Mouse (Mus musculus): Measurements from ENCODE around the gene Snhg11. TPM values are rescaled to one million over a fixed set of nuclear protein-coding genes. Genes with fewer than 3 reads are reported as not detected.

Snhg11 gene
- polyA plus RNA-seq, 1 experiment from 2014 or later, result 2.6 TPM

- Histone ChIP-seq H3K9me3 (replicated peaks; ENCODE audit: control insufficient read depth, low read length) (no peaks in the 10 kb centered on the region), H3K4me2 (ENCODE audit: low read depth, low read length) (no peak overlapping the region), H3K36me3 (ENCODE audit: control insufficient read depth, insufficient read depth) (no peaks in the 10 kb centered on the region), H3K27ac (ENCODE audit: low read length) (no peak overlapping the region), H3K4me1 (ENCODE audit: control insufficient read depth, low read depth, low read length) (no peaks in the 10 kb centered on the region), H3K4me3 (ENCODE audit: low read depth, low read length) (no peak overlapping the region), H3K27me3 (ENCODE audit: control insufficient read depth, insufficient read depth, low read depth, low read length) (no peaks in the 10 kb centered on the region), H3K9ac (ENCODE audit: low read depth, low read length) (no peak overlapping the region)
- no peak for ATAC-seq (ENCODE audit: low read depth)
- WGBS (ENCODE audit: insufficient replicate concordance), result 34% methylated on average over 5 of the region's 5 CpGs
These were observed 7.8 kb upstream of the Snhg11 start for GRCm38 (mm10) chr2:158367654-158368053.

GRCm38 (mm10) chr2:158368313-158368712 is 7.1 kb upstream of the Snhg11 start:
- 80% methylated on average over 8 of the region's 8 CpGs for WGBS (ENCODE audit: insufficient replicate concordance)

GRCm38 (mm10) chr2:158369474-158370172 is 5.8 kb upstream of the Snhg11 start:
- WGBS (ENCODE audit: insufficient replicate concordance), result 56% methylated on average over 3 of the region's 3 CpGs
- H3K27me3 ChIP-seq (ENCODE audit: control insufficient read depth, insufficient read depth, low read depth, low read length), result peaks cover 6% of the 10 kb centered on the region; the same call in 1 of the 2 replicates
- H3K9me3 ChIP-seq (replicated peaks; ENCODE audit: control insufficient read depth, low read length), result no peaks in the 10 kb centered on the region
- no peak overlapping the region for H3K4me3 ChIP-seq (ENCODE audit: low read depth, low read length)
- no peak overlapping the region for H3K27ac ChIP-seq (ENCODE audit: low read length)
- no peak overlapping the region for H3K4me2 ChIP-seq (ENCODE audit: low read depth, low read length)
- H3K36me3 ChIP-seq (ENCODE audit: control insufficient read depth, insufficient read depth), result no peaks in the 10 kb centered on the region
- no peak for ATAC-seq (ENCODE audit: low read depth)
- no peaks in the 10 kb centered on the region for H3K4me1 ChIP-seq (ENCODE audit: control insufficient read depth, low read depth, low read length)
- no peak overlapping the region for H3K9ac ChIP-seq (ENCODE audit: low read depth, low read length)

More at GRCm38 (mm10) chr2:158368313-158368712, 7.1 kb upstream of the Snhg11 start:
- Histone ChIP-seq H3K4me3 (ENCODE audit: low read depth, low read length) (no peak overlapping the region), H3K36me3 (ENCODE audit: control insufficient read depth, insufficient read depth) (no peaks in the 10 kb centered on the region), H3K4me2 (ENCODE audit: low read depth, low read length) (no peak overlapping the region), H3K4me1 (ENCODE audit: control insufficient read depth, low read depth, low read length) (no peaks in the 10 kb centered on the region), H3K27me3 (ENCODE audit: control insufficient read depth, insufficient read depth, low read depth, low read length) (no peaks in the 10 kb centered on the region), H3K9me3 (replicated peaks; ENCODE audit: control insufficient read depth, low read length) (no peaks in the 10 kb centered on the region), H3K9ac (ENCODE audit: low read depth, low read length) (no peak overlapping the region), H3K27ac (ENCODE audit: low read length) (no peak overlapping the region)
- ATAC-seq (ENCODE audit: low read depth), result no peak

GRCm38 (mm10) chr2:158370173-158370550 is 5.3 kb upstream of the Snhg11 start:
- Histone ChIP-seq H3K36me3 (ENCODE audit: control insufficient read depth, insufficient read depth) (no peaks in the 10 kb centered on the region), H3K9ac (ENCODE audit: low read depth, low read length) (no peak overlapping the region), H3K4me3 (ENCODE audit: low read depth, low read length) (no peak overlapping the region), H3K4me2 (ENCODE audit: low read depth, low read length) (no peak overlapping the region), H3K9me3 (replicated peaks; ENCODE audit: control insufficient read depth, low read length) (no peaks in the 10 kb centered on the region), H3K27me3 (ENCODE audit: control insufficient read depth, insufficient read depth, low read depth, low read length) (peaks cover 8% of the 10 kb centered on the region), H3K27ac (ENCODE audit: low read length) (no peak overlapping the region), H3K4me1 (ENCODE audit: control insufficient read depth, low read depth, low read length) (no peaks in the 10 kb centered on the region)
- ATAC-seq (ENCODE audit: low read depth), result no peak
- WGBS (ENCODE audit: insufficient replicate concordance), result 46% methylated on average over 5 of the region's 5 CpGs

GRCm38 (mm10) chr2:158373061-158373460 is 2.4 kb upstream of the Snhg11 start:
- peak; percentile 74 for ATAC-seq (ENCODE audit: low read depth)
- Histone ChIP-seq H3K9ac (ENCODE audit: low read depth, low read length) (no peak overlapping the region), H3K4me3 (ENCODE audit: low read depth, low read length) (no peak overlapping the region), H3K9me3 (replicated peaks; ENCODE audit: control insufficient read depth, low read length) (no peaks in the 10 kb centered on the region), H3K27me3 (ENCODE audit: control insufficient read depth, insufficient read depth, low read depth, low read length) (peaks cover 23% of the 10 kb centered on the region), H3K4me1 (ENCODE audit: control insufficient read depth, low read depth, low read length) (no peaks in the 10 kb centered on the region), H3K27ac (ENCODE audit: low read length) (no peak overlapping the region), H3K36me3 (ENCODE audit: control insufficient read depth, insufficient read depth) (no peaks in the 10 kb centered on the region), H3K4me2 (ENCODE audit: low read depth, low read length) (no peak overlapping the region)
- 40% methylated on average over 5 of the region's 5 CpGs for WGBS (ENCODE audit: insufficient replicate concordance)

GRCm38 (mm10) chr2:158373516-158373915 is 1.9 kb upstream of the Snhg11 start:
- H3K4me3 ChIP-seq (ENCODE audit: low read depth, low read length), result no peak overlapping the region
- no peak overlapping the region for H3K4me2 ChIP-seq (ENCODE audit: low read depth, low read length)
- 48% methylated on average over 7 of the region's 7 CpGs for WGBS (ENCODE audit: insufficient replicate concordance)
- H3K9ac ChIP-seq (ENCODE audit: low read depth, low read length), result no peak overlapping the region
- peaks cover 23% of the 10 kb centered on the region for H3K27me3 ChIP-seq (ENCODE audit: control insufficient read depth, insufficient read depth, low read depth, low read length)
- no peaks in the 10 kb centered on the region for H3K9me3 ChIP-seq (replicated peaks; ENCODE audit: control insufficient read depth, low read length)
- no peak for ATAC-seq (ENCODE audit: low read depth)
- no peaks in the 10 kb centered on the region for H3K4me1 ChIP-seq (ENCODE audit: control insufficient read depth, low read depth, low read length)
- no peaks in the 10 kb centered on the region for H3K36me3 ChIP-seq (ENCODE audit: control insufficient read depth, insufficient read depth)
- no peak overlapping the region for H3K27ac ChIP-seq (ENCODE audit: low read length)

GRCm38 (mm10) chr2:158376123-158376687 is 767 bp downstream of the Snhg11 start:
- H3K4me3 ChIP-seq (ENCODE audit: low read depth, low read length), result no peak overlapping the region
- H3K27ac ChIP-seq (ENCODE audit: low read length), result no peak overlapping the region
- ATAC-seq (ENCODE audit: low read depth), result no peak
- H3K9ac ChIP-seq (ENCODE audit: low read depth, low read length), result no peak overlapping the region
- no peaks in the 10 kb centered on the region for H3K9me3 ChIP-seq (replicated peaks; ENCODE audit: control insufficient read depth, low read length)
- H3K4me2 ChIP-seq (ENCODE audit: low read depth, low read length), result no peak overlapping the region; the same call in 1 of the 2 replicates
- H3K36me3 ChIP-seq (ENCODE audit: control insufficient read depth, insufficient read depth), result no peaks in the 10 kb centered on the region
- H3K4me1 ChIP-seq (ENCODE audit: control insufficient read depth, low read depth, low read length), result no peaks in the 10 kb centered on the region
- H3K27me3 ChIP-seq (ENCODE audit: control insufficient read depth, insufficient read depth, low read depth, low read length), result peaks cover 23% of the 10 kb centered on the region
- WGBS (ENCODE audit: insufficient replicate concordance), result 25% methylated on average over 12 of the region's 12 CpGs

GRCm38 (mm10) chr2:158376798-158377197 is 1.4 kb downstream of the Snhg11 start:
- H3K27ac ChIP-seq (ENCODE audit: low read length), result no peak overlapping the region
- 51% methylated on average over 7 of the region's 7 CpGs for WGBS (ENCODE audit: insufficient replicate concordance)

GRCm38 (mm10) chr2:158377811-158378210 is 2.4 kb downstream of the Snhg11 start:
- 63% methylated on average over 1 of the region's 1 CpGs for WGBS (ENCODE audit: insufficient replicate concordance)
- H3K27me3 ChIP-seq (ENCODE audit: control insufficient read depth, insufficient read depth, low read depth, low read length), result peaks cover 23% of the 10 kb centered on the region
- H3K27ac ChIP-seq (ENCODE audit: low read length), result no peak overlapping the region
- no peaks in the 10 kb centered on the region for H3K4me1 ChIP-seq (ENCODE audit: control insufficient read depth, low read depth, low read length)
- no peak overlapping the region for H3K4me3 ChIP-seq (ENCODE audit: low read depth, low read length)
- no peak for ATAC-seq (ENCODE audit: low read depth)
- no peaks in the 10 kb centered on the region for H3K36me3 ChIP-seq (ENCODE audit: control insufficient read depth, insufficient read depth)
- H3K9ac ChIP-seq (ENCODE audit: low read depth, low read length), result no peak overlapping the region
- no peaks in the 10 kb centered on the region for H3K9me3 ChIP-seq (replicated peaks; ENCODE audit: control insufficient read depth, low read length)
- H3K4me2 ChIP-seq (ENCODE audit: low read depth, low read length), result no peak overlapping the region

More at GRCm38 (mm10) chr2:158376798-158377197, 1.4 kb downstream of the Snhg11 start:
- H3K27me3 ChIP-seq (ENCODE audit: control insufficient read depth, insufficient read depth, low read depth, low read length), result peaks cover 23% of the 10 kb centered on the region
- H3K4me2 ChIP-seq (ENCODE audit: low read depth, low read length), result no peak overlapping the region
- H3K4me1 ChIP-seq (ENCODE audit: control insufficient read depth, low read depth, low read length), result no peaks in the 10 kb centered on the region
- H3K9me3 ChIP-seq (replicated peaks; ENCODE audit: control insufficient read depth, low read length), result no peaks in the 10 kb centered on the region
- no peak overlapping the region for H3K9ac ChIP-seq (ENCODE audit: low read depth, low read length)
- ATAC-seq (ENCODE audit: low read depth), result no peak
- H3K36me3 ChIP-seq (ENCODE audit: control insufficient read depth, insufficient read depth), result no peaks in the 10 kb centered on the region
- H3K4me3 ChIP-seq (ENCODE audit: low read depth, low read length), result no peak overlapping the region

All from liver, embryonic 16.5 days (tissue).